Mouse (Mus musculus) left cerebral cortex, postnatal 25 days (tissue): ENCODE measurements at regions not wholly inside any gene's neighbourhood (a gene's known extent, or its start where the extent isn't known, plus 50 kb on each side); places are given as distances from the start of the nearest gene placed in this dataset.

ENCODE experiments used
- DNase-seq, 2 experiments: peaks; one replicate each; pipeline ENCODE4 v3.0.0; 2022; ENCODE audit warnings: low spot score in 2 of 2, mixed read lengths in 1 of 2
- intact Hi-C: fragments of 180-260 bp; cut with DNase I; formaldehyde crosslinking; loops from one replicate; pipeline ENCODE4 v1.15.1; 2025

- no peak for DNase-seq
- intact Hi-C loops: no loop called here
Observed at GRCm38 (mm10) chr6:67089530-67090140, 52.4 kb upstream of the Gadd45a start.

DNA sequence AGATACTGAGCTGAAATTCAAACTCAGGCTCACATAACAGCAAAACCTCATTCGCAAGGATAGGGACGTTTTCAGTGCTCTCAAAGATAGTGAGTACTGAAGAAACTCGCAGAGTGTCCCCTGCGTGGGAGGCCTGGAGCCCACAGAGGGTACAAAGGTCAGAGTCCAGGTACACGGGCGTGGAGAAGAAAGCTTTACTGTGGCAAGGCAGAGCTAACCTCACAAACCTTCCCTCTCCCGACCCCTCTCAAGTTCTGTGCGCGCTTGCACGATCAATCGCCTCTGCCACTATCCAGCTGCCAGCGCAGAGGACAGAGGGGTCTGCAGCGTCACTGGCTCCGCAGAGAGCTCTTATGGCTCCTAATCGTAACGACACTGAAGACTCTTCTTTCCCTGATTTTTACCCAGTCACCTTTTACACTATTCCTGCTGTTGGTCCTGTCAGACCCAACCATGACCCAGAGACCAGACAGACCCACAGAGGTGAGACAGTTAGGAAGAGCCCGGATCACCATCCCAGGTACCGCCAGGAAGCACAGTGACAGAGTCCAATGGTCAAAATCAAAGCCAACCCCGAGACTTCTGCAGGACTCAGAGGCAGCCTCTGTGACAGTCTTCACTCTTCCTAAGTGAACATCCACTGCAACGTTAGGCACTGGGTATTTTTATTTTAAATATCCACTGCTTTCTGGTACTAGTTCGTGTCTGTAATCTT is 51.6 kb upstream of the Gadd45a start:
- intact Hi-C loops: no loop called here
- no peak for DNase-seq

- intact Hi-C loops: no loop called here
- DNase-seq: no peak
Observed at GRCm38 (mm10) chr6:67087837-67088440, 50.7 kb upstream of the Gadd45a start.

GRCm38 (mm10) chr6:67087393-67087792 is 50.1 kb upstream of the Gadd45a start:
- intact Hi-C loops: no loop called here
- no peak for DNase-seq
